Mouse (Mus musculus): Measurements from ENCODE around the gene 1600002K03Rik. TPM values are rescaled to one million over a fixed set of nuclear protein-coding genes. Genes with fewer than 3 reads are reported as not detected.

Gene 1600002K03Rik
- polyA plus RNA-seq, 1 experiment from 2014 or later, result 11.0 TPM

GRCm38 (mm10) chr10:80139439-80139775 lies 33.3 kb upstream of the 1600002K03Rik start:
- DNase-seq (ENCODE audit: low spot score) (no peak), ATAC-seq (ENCODE audit: low read depth) (peak; percentile 1; the same call in 1 of the 2 replicates)
- peak overlapping the region; percentile 76 for H3K9ac ChIP-seq (ENCODE audit: low read depth, low read length)
- peaks cover 21% of the 10 kb centered on the region for H3K36me3 ChIP-seq (ENCODE audit: control insufficient read depth, insufficient read depth, low read length)
- WGBS, result 5% methylated on average over 7 of the region's 10 CpGs
- 0 out of 2 replicates have a peak, but pooled peaks cover 3% of the 10 kb centered on the region for H3K9me3 ChIP-seq (ENCODE audit: control insufficient read depth, low read length)
- H3K4me2 ChIP-seq (ENCODE audit: low read depth, low read length), result peak overlapping the region; percentile 96
- H3K4me1 ChIP-seq (ENCODE audit: control insufficient read depth, insufficient read depth, low read length), result peaks cover 23% of the 10 kb centered on the region
- peak overlapping the region; percentile 69 for H3K4me3 ChIP-seq (ENCODE audit: low read depth, low read length)
- H3K27me3 ChIP-seq (replicated peaks; ENCODE audit: control insufficient read depth, insufficient read depth, low read length), result peaks cover 24% of the 10 kb centered on the region
- peak overlapping the region; percentile 73; the same call in 1 of the 2 replicates for H3K27ac ChIP-seq (replicated peaks; ENCODE audit: low read depth, low read length)

GRCm38 (mm10) chr10:80139975-80140665 lies 32.6 kb upstream of the 1600002K03Rik start:
- no peak overlapping the region for H3K4me3 ChIP-seq (ENCODE audit: low read depth, low read length)
- H3K4me2 ChIP-seq (ENCODE audit: low read depth, low read length), result no peak overlapping the region
- peaks cover 24% of the 10 kb centered on the region for H3K27me3 ChIP-seq (replicated peaks; ENCODE audit: control insufficient read depth, insufficient read depth, low read length)
- DNase-seq (ENCODE audit: low spot score) (no peak), ATAC-seq (ENCODE audit: low read depth) (no peak)
- H3K9ac ChIP-seq (ENCODE audit: low read depth, low read length), result no peak overlapping the region
- peaks cover 24% of the 10 kb centered on the region for H3K36me3 ChIP-seq (ENCODE audit: control insufficient read depth, insufficient read depth, low read length)
- peaks cover 23% of the 10 kb centered on the region for H3K4me1 ChIP-seq (ENCODE audit: control insufficient read depth, insufficient read depth, low read length)
- WGBS, result 75% methylated on average over 11 of the region's 11 CpGs
- 0 out of 2 replicates have a peak, but pooled peaks cover 3% of the 10 kb centered on the region for H3K9me3 ChIP-seq (ENCODE audit: control insufficient read depth, low read length)
- H3K27ac ChIP-seq (replicated peaks; ENCODE audit: low read depth, low read length), result 0 out of 2 replicates have a peak overlapping the region, but pooled peaks have one; percentile 84

GRCm38 (mm10) chr10:80140666-80141035 lies 32.1 kb upstream of the 1600002K03Rik start, which contains the start of gene Cbarp:
Cbarp (minus strand) TSS chr10:80140835.
- DNase-seq (ENCODE audit: low spot score), result no peak
- H3K36me3 ChIP-seq (ENCODE audit: control insufficient read depth, insufficient read depth, low read length), result peaks cover 28% of the 10 kb centered on the region
- H3K9ac ChIP-seq (ENCODE audit: low read depth, low read length), result peak within 1 kb of the TSS; percentile 52
- peak within 1 kb of the TSS; percentile 76 for H3K4me3 ChIP-seq (ENCODE audit: low read depth, low read length)
- peaks cover 22% of the 10 kb centered on the region for H3K27me3 ChIP-seq (replicated peaks; ENCODE audit: control insufficient read depth, insufficient read depth, low read length)
- H3K27ac ChIP-seq (replicated peaks; ENCODE audit: low read depth, low read length), result peak within 1 kb of the TSS; percentile 84
- no peak for ATAC-seq (ENCODE audit: low read depth)
- peak within 1 kb of the TSS; percentile 96 for H3K4me2 ChIP-seq (ENCODE audit: low read depth, low read length)
- peaks cover 23% of the 10 kb centered on the region for H3K4me1 ChIP-seq (ENCODE audit: control insufficient read depth, insufficient read depth, low read length)
- H3K9me3 ChIP-seq (ENCODE audit: control insufficient read depth, low read length), result 0 out of 2 replicates have a peak, but pooled peaks cover 3% of the 10 kb centered on the region
- WGBS, result 73% methylated on average over 10 of the region's 10 CpGs

- peaks cover 23% of the 10 kb centered on the region for H3K4me1 ChIP-seq (ENCODE audit: control insufficient read depth, insufficient read depth, low read length)
- DNase-seq (ENCODE audit: low spot score), result peak; percentile 97
- no peaks in the 10 kb centered on the region for H3K9me3 ChIP-seq (ENCODE audit: control insufficient read depth, low read length)
- WGBS, result 0% methylated on average over 28 of the region's 29 CpGs
- H3K9ac ChIP-seq (ENCODE audit: low read depth, low read length), result peak overlapping the region; percentile 52
- H3K4me3 ChIP-seq (ENCODE audit: low read depth, low read length), result peak overlapping the region; percentile 76
- ATAC-seq (ENCODE audit: low read depth), result peak; percentile 71
- peak overlapping the region; percentile 84 for H3K27ac ChIP-seq (replicated peaks; ENCODE audit: low read depth, low read length)
- H3K27me3 ChIP-seq (replicated peaks; ENCODE audit: control insufficient read depth, insufficient read depth, low read length), result peaks cover 17% of the 10 kb centered on the region
- H3K36me3 ChIP-seq (ENCODE audit: control insufficient read depth, insufficient read depth, low read length), result peaks cover 28% of the 10 kb centered on the region
- H3K4me2 ChIP-seq (ENCODE audit: low read depth, low read length), result peak overlapping the region; percentile 86
Observed at GRCm38 (mm10) chr10:80141243-80141642, 31.5 kb upstream of the 1600002K03Rik start.

- Histone ChIP-seq H3K4me3 (ENCODE audit: low read depth, low read length) (peak overlapping the region; percentile 76), H3K4me1 (ENCODE audit: control insufficient read depth, insufficient read depth, low read length) (peaks cover 20% of the 10 kb centered on the region), H3K4me2 (ENCODE audit: low read depth, low read length) (peak overlapping the region; percentile 86), H3K27ac (replicated peaks; ENCODE audit: low read depth, low read length) (peak overlapping the region; percentile 84), H3K9ac (ENCODE audit: low read depth, low read length) (peak overlapping the region; percentile 90), H3K27me3 (replicated peaks; ENCODE audit: control insufficient read depth, insufficient read depth, low read length) (peaks cover 9% of the 10 kb centered on the region; the same call in 1 of the 2 replicates), H3K36me3 (ENCODE audit: control insufficient read depth, insufficient read depth, low read length) (peaks cover 28% of the 10 kb centered on the region), H3K9me3 (ENCODE audit: control insufficient read depth, low read length) (no peaks in the 10 kb centered on the region)
- WGBS, result 2% methylated on average over 43 of the region's 43 CpGs
- ATAC-seq (ENCODE audit: low read depth) (peak; percentile 88), DNase-seq (ENCODE audit: low spot score) (peak; percentile 100)
Observed at GRCm38 (mm10) chr10:80141786-80142529, 30.8 kb upstream of the 1600002K03Rik start.

GRCm38 (mm10) chr10:80142530-80142925 lies 30.2 kb upstream of the 1600002K03Rik start:
- no peaks in the 10 kb centered on the region for H3K9me3 ChIP-seq (ENCODE audit: control insufficient read depth, low read length)
- peaks cover 14% of the 10 kb centered on the region for H3K4me1 ChIP-seq (ENCODE audit: control insufficient read depth, insufficient read depth, low read length)
- ATAC-seq (ENCODE audit: low read depth) (no peak), DNase-seq (ENCODE audit: low spot score) (no peak)
- H3K36me3 ChIP-seq (ENCODE audit: control insufficient read depth, insufficient read depth, low read length), result peaks cover 28% of the 10 kb centered on the region
- peak overlapping the region; percentile 90 for H3K9ac ChIP-seq (ENCODE audit: low read depth, low read length)
- 0% methylated on average over 14 of the region's 15 CpGs for WGBS
- peak overlapping the region; percentile 86 for H3K4me2 ChIP-seq (ENCODE audit: low read depth, low read length)
- peak overlapping the region; percentile 76 for H3K4me3 ChIP-seq (ENCODE audit: low read depth, low read length)
- peak overlapping the region; percentile 73 for H3K27ac ChIP-seq (replicated peaks; ENCODE audit: low read depth, low read length)
- peaks cover 4% of the 10 kb centered on the region; the same call in 1 of the 2 replicates for H3K27me3 ChIP-seq (replicated peaks; ENCODE audit: control insufficient read depth, insufficient read depth, low read length)

GRCm38 (mm10) chr10:80143664-80144063 lies 29.1 kb upstream of the 1600002K03Rik start:
- Histone ChIP-seq H3K27me3 (replicated peaks; ENCODE audit: control insufficient read depth, insufficient read depth, low read length) (no peaks in the 10 kb centered on the region), H3K9ac (ENCODE audit: low read depth, low read length) (0 out of 2 replicates have a peak overlapping the region, but pooled peaks have one; percentile 9), H3K27ac (replicated peaks; ENCODE audit: low read depth, low read length) (no peak overlapping the region), H3K36me3 (ENCODE audit: control insufficient read depth, insufficient read depth, low read length) (peaks cover 28% of the 10 kb centered on the region), H3K9me3 (ENCODE audit: control insufficient read depth, low read length) (no peaks in the 10 kb centered on the region), H3K4me1 (ENCODE audit: control insufficient read depth, insufficient read depth, low read length) (0 out of 2 replicates have a peak, but pooled peaks cover 4% of the 10 kb centered on the region), H3K4me3 (ENCODE audit: low read depth, low read length) (no peak overlapping the region), H3K4me2 (ENCODE audit: low read depth, low read length) (no peak overlapping the region)
- WGBS, result 91% methylated on average over 7 of the region's 7 CpGs
- DNase-seq (ENCODE audit: low spot score) (no peak), ATAC-seq (ENCODE audit: low read depth) (no peak)

GRCm38 (mm10) chr10:80144159-80144558 lies 28.6 kb upstream of the 1600002K03Rik start:
- DNase-seq (ENCODE audit: low spot score) (no peak), ATAC-seq (ENCODE audit: low read depth) (no peak)
- whole genome bisulfite sequencing, result 93% methylated on average over 12 of the region's 12 CpGs
- 0 out of 2 replicates have a peak, but pooled peaks cover 4% of the 10 kb centered on the region for H3K4me1 ChIP-seq (ENCODE audit: control insufficient read depth, insufficient read depth, low read length)
- H3K27me3 ChIP-seq (replicated peaks; ENCODE audit: control insufficient read depth, insufficient read depth, low read length), result no peaks in the 10 kb centered on the region
- H3K4me2 ChIP-seq (ENCODE audit: low read depth, low read length), result no peak overlapping the region
- H3K4me3 ChIP-seq (ENCODE audit: low read depth, low read length), result no peak overlapping the region
- peaks cover 28% of the 10 kb centered on the region for H3K36me3 ChIP-seq (ENCODE audit: control insufficient read depth, insufficient read depth, low read length)
- H3K27ac ChIP-seq (replicated peaks; ENCODE audit: low read depth, low read length), result no peak overlapping the region
- H3K9ac ChIP-seq (ENCODE audit: low read depth, low read length), result peak overlapping the region; percentile 16; the same call in 1 of the 2 replicates
- H3K9me3 ChIP-seq (ENCODE audit: control insufficient read depth, low read length), result no peaks in the 10 kb centered on the region
